Mouse (Mus musculus): ENCODE results near the gene Cdc42se1. TPM values are rescaled to one million over a fixed set of nuclear protein-coding genes. Genes with fewer than 3 reads are reported as not detected.

Gene Cdc42se1
- polyA plus RNA-seq, 1 experiment, result 80.9 TPM

DNA sequence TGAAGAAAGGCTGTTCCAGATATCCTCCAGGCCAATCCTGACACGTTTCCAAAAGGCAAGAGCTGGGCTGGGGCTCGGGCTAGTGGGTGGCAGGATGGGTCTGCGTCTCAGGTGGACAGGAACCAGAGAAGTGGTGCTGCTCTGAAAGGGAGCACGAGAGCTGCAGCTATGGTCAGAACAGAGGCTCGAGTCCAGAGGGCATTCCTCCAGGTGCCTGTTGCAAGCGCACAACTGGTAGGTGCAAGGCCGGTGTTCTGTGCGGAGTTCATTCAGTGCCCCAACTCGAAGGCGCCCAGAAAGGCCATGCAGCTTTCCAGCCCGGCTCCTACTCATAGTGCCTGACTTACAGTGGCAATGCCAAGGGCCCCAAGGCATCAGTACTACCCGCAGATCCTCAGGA lies 11.4 kb downstream of the Cdc42se1 start:
- TF ChIP-seq MYOG (IDR thresholded peaks at IDR 0.05; ENCODE audit: control insufficient read depth, extremely low read depth, insufficient read length) (no peak), FOSL1 (IDR thresholded peaks at IDR 0.05; ENCODE audit: insufficient read depth, low read length, poor library complexity, severe bottlenecking) (no peak), CEBPB (IDR thresholded peaks at IDR 0.05; ENCODE audit: low read depth) (no peak), MYOD1 (IDR thresholded peaks at IDR 0.05; ENCODE audit: control insufficient read depth, insufficient read length, low read depth) (no peak), CTCF (IDR thresholded peaks at IDR 0.05; ENCODE audit: control insufficient read depth, insufficient read depth, insufficient read length) (no peak), USF1 (IDR thresholded peaks at IDR 0.05; ENCODE audit: low read depth) (no peak), MAX (IDR thresholded peaks at IDR 0.05) (no peak)
- no peak overlapping the region for H3K4me3 ChIP-seq (ENCODE audit: insufficient read depth, poor library complexity, severe bottlenecking)
- H3K36me3 ChIP-seq (ENCODE audit: control insufficient read depth, insufficient read depth), result peaks cover 39% of the 10 kb centered on the region
- H3K79me2 ChIP-seq (ENCODE audit: control insufficient read depth, insufficient read depth), result peaks cover 5% of the 10 kb centered on the region
- H3K79me3 ChIP-seq (ENCODE audit: low read depth), result peaks cover 1% of the 10 kb centered on the region
- H3ac ChIP-seq (ENCODE audit: control insufficient read depth, insufficient read length, low read depth), result no peak overlapping the region
- H3K27me3 ChIP-seq (ENCODE audit: control insufficient read depth, insufficient read depth, insufficient read length), result no peaks in the 10 kb centered on the region

DNA sequence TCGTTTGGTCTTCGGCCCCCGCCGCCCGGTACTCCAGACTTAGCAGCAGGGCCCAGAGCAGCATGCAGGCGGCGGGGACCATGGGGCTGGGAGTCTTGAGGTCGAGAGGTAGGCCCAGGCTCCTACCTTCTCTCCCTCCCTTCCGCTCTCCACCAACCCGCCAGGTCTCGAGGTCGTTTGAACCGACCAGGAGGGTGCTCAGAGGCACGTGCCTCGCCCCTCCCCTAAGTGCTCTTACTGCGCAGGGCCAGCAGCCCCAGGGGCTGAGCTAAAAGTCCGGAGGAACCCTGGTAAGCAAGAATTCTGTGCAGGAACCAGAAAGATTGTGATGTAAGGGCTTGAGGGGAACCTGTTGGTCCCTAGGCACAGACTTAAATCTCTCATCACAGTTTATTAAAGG lies 12.4 kb downstream of the Cdc42se1 start:
- TF ChIP-seq FOSL1 (IDR thresholded peaks at IDR 0.05; ENCODE audit: insufficient read depth, low read length, poor library complexity, severe bottlenecking), result no peak

GRCm38 (mm10) chr3:95241498-95241897 lies 13.0 kb downstream of the Cdc42se1 start, which contains the start of gene Gm128:
Gm128 (minus strand) TSS chr3:95241598.
- Histone ChIP-seq H3K79me2 (ENCODE audit: control insufficient read depth, insufficient read depth) (no peaks in the 10 kb centered on the region), H3ac (ENCODE audit: control insufficient read depth, insufficient read length, low read depth) (no peak within 1 kb of the TSS), H3K4me3 (ENCODE audit: insufficient read depth, poor library complexity, severe bottlenecking) (no peak within 1 kb of the TSS), H3K27me3 (ENCODE audit: control insufficient read depth, insufficient read depth, insufficient read length) (no peaks in the 10 kb centered on the region), H3K79me3 (ENCODE audit: low read depth) (peaks cover 1% of the 10 kb centered on the region), H3K36me3 (ENCODE audit: control insufficient read depth, insufficient read depth) (peaks cover 28% of the 10 kb centered on the region)
- no peak for TF ChIP-seq USF1 (IDR thresholded peaks at IDR 0.05; ENCODE audit: low read depth)
- TF ChIP-seq CEBPB (IDR thresholded peaks at IDR 0.05; ENCODE audit: low read depth), result no peak
- TF ChIP-seq MAX (IDR thresholded peaks at IDR 0.05), result no peak
- TF ChIP-seq CTCF (IDR thresholded peaks at IDR 0.05; ENCODE audit: control insufficient read depth, insufficient read depth, insufficient read length), result no peak
- TF ChIP-seq MYOG (IDR thresholded peaks at IDR 0.05; ENCODE audit: control insufficient read depth, extremely low read depth, insufficient read length), result no peak
- no peak for TF ChIP-seq MYOD1 (IDR thresholded peaks at IDR 0.05; ENCODE audit: control insufficient read depth, insufficient read length, low read depth)
- TF ChIP-seq FOSL1 (IDR thresholded peaks at IDR 0.05; ENCODE audit: insufficient read depth, low read length, poor library complexity, severe bottlenecking), result no peak

More for the DNA sequence above, 12.4 kb downstream of the Cdc42se1 start:
- Histone ChIP-seq H3K79me2 (ENCODE audit: control insufficient read depth, insufficient read depth) (no peaks in the 10 kb centered on the region), H3ac (ENCODE audit: control insufficient read depth, insufficient read length, low read depth) (no peak overlapping the region), H3K36me3 (ENCODE audit: control insufficient read depth, insufficient read depth) (peaks cover 30% of the 10 kb centered on the region), H3K4me3 (ENCODE audit: insufficient read depth, poor library complexity, severe bottlenecking) (no peak overlapping the region), H3K27me3 (ENCODE audit: control insufficient read depth, insufficient read depth, insufficient read length) (no peaks in the 10 kb centered on the region), H3K79me3 (ENCODE audit: low read depth) (peaks cover 1% of the 10 kb centered on the region)

DNA sequence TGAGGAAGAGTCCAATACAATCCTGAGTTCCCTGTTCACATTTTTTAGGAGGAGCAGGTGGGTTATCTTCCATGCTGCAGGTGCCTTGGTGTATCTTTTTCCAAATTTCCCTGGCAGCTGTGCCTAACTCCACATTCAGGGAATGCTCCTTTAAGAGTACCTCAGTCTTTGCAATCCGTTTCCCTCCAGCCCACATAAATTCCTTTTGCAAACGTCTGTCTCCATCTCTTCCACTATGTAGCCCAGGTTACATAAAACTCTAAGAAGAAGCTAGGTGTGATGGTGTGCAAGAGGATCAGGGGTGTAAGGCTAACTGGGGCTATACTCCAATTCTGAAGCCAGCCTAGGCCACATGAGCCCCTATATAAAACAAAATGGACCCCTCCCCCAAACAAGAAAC lies 14.6 kb downstream of the Cdc42se1 start:
- no peak overlapping the region for H3K4me3 ChIP-seq (ENCODE audit: insufficient read depth, poor library complexity, severe bottlenecking)
- TF ChIP-seq MYOG (IDR thresholded peaks at IDR 0.05; ENCODE audit: control insufficient read depth, extremely low read depth, insufficient read length) (no peak), MAX (IDR thresholded peaks at IDR 0.05) (no peak), CTCF (IDR thresholded peaks at IDR 0.05; ENCODE audit: control insufficient read depth, insufficient read depth, insufficient read length) (no peak), MYOD1 (IDR thresholded peaks at IDR 0.05; ENCODE audit: control insufficient read depth, insufficient read length, low read depth) (no peak), FOSL1 (IDR thresholded peaks at IDR 0.05; ENCODE audit: insufficient read depth, low read length, poor library complexity, severe bottlenecking) (no peak)
- no peak overlapping the region for H3ac ChIP-seq (ENCODE audit: control insufficient read depth, insufficient read length, low read depth)
- H3K27me3 ChIP-seq (ENCODE audit: control insufficient read depth, insufficient read depth, insufficient read length), result no peaks in the 10 kb centered on the region
- H3K79me3 ChIP-seq (ENCODE audit: low read depth), result no peaks in the 10 kb centered on the region
- peaks cover 14% of the 10 kb centered on the region for H3K36me3 ChIP-seq (ENCODE audit: control insufficient read depth, insufficient read depth)
- no peaks in the 10 kb centered on the region for H3K79me2 ChIP-seq (ENCODE audit: control insufficient read depth, insufficient read depth)

GRCm38 (mm10) chr3:95246465-95247231 lies 18.1 kb downstream of the Cdc42se1 start:
- H3K4me3 ChIP-seq (ENCODE audit: insufficient read depth, poor library complexity, severe bottlenecking), result no peak overlapping the region
- peaks cover 4% of the 10 kb centered on the region for H3K36me3 ChIP-seq (ENCODE audit: control insufficient read depth, insufficient read depth)
- no peaks in the 10 kb centered on the region for H3K79me2 ChIP-seq (ENCODE audit: control insufficient read depth, insufficient read depth)
- H3K79me3 ChIP-seq (ENCODE audit: low read depth), result no peaks in the 10 kb centered on the region
- H3ac ChIP-seq (ENCODE audit: control insufficient read depth, insufficient read length, low read depth), result no peak overlapping the region
- H3K27me3 ChIP-seq (ENCODE audit: control insufficient read depth, insufficient read depth, insufficient read length), result no peaks in the 10 kb centered on the region
- TF ChIP-seq MYOD1 (IDR thresholded peaks at IDR 0.05; ENCODE audit: control insufficient read depth, insufficient read length, low read depth), result no peak
- no peak for TF ChIP-seq MAX (IDR thresholded peaks at IDR 0.05)
- no peak for TF ChIP-seq USF1 (IDR thresholded peaks at IDR 0.05; ENCODE audit: low read depth)
- no peak for TF ChIP-seq MYOG (IDR thresholded peaks at IDR 0.05; ENCODE audit: control insufficient read depth, extremely low read depth, insufficient read length)
- no peak for TF ChIP-seq CEBPB (IDR thresholded peaks at IDR 0.05; ENCODE audit: low read depth)
- TF ChIP-seq CTCF (IDR thresholded peaks at IDR 0.05; ENCODE audit: control insufficient read depth, insufficient read depth, insufficient read length), result no peak
- no peak for TF ChIP-seq FOSL1 (IDR thresholded peaks at IDR 0.05; ENCODE audit: insufficient read depth, low read length, poor library complexity, severe bottlenecking)

All from C2C12 (cell line).